Mouse (Mus musculus) retina, adult 2 months (tissue): ENCODE measurements at regions not wholly inside any gene's neighbourhood (a gene's known extent, or its start where the extent isn't known, plus 50 kb on each side); places are given as distances from the start of the nearest gene placed in this dataset.

Experiments
- DNase-seq: peaks from one replicate; pipeline ENCODE4 v3.0.0-alpha.2; 2012; ENCODE audit warnings: low read depth, low spot score

GRCm38 (mm10) chr5:101124941-101125453, 279.5 kb downstream of the Gpat3 start:
- no peak for DNase-seq

GRCm38 (mm10) chr5:101122914-101123313, 277.4 kb downstream of the Gpat3 start:
- DNase-seq = no peak

DNA sequence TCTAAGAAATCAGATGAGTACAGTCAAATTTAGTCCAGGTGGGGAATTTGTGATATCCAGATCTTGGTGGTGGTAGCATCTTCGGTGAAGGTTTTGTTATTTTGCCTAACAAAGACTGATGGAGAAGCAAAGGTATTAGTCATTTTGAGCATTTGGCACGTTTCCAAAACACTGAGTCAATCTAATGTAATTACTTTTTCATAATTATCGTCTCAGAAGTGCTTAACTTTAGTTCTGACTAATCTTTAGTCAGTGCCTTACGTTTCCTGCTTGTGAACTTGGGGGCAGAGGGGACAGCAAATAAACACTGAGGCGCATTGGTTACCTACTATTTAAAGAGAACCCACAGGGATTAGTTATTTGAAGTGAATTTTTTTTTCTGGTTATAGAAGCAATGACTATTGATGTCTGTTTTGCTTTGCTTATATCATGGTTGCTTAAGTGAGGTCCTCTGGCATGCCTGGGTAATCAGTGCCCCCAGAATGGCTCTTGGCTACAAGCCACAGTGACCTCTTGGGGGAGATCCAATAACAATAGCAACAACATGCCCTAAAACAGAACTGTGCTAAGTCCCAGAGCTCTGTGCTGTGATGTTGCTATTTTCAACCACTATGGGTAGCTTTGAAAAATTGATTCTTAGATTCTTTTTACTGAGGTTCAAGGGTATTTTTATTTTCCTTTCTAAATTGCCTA, 275.1 kb downstream of the Gpat3 start:
- DNase-seq = no peak

DNA sequence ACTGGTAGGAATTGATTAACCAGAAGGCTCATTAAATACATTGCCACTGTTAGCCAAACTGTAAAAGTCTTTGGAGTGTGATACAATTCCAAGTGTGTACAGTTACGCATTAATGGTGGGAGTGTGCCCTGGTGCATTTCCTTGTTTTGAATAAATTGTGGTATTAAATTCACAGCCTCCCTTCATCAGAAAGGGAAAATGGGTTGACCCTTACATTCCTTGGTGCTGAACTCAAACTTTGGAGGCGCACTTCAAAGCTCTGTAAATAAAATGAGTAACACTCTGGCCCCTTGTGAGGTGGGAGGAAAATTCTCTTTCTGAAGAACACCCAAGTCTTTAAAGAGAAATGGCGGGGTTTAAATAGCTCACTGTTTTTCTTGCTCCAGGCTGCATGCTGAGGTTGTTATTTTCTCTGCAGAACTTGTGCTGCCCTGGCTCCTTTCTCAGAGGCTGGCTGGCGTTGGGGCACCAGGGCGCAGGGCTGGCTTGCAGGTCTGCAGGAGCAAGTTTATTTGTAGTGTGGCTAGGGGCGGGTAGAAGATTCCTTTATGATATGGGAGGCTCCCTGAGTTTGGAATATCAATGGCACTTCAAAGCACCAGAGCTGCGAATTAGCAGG, 266.7 kb downstream of the Gpat3 start:
- no peak for DNase-seq

DNA sequence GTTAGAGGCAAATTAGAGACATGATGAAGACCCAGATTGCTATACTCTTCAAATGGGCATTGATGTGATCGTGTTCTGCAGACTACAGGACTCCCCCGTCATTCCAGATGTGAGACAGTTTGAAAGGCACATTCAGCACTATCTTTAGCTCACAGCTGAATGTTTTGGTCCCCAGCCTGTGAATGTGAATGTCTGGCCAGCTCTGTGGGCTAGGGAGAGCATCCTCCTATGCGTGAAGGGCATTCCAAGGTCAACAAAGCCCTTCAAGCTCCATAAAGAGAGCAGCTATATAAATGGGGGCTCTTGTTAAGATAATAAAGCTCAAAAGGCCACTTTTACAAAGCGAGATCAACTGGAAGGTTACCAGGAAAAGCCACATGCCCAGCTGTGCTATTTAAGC, 266.1 kb downstream of the Gpat3 start:
- no peak for DNase-seq

DNA sequence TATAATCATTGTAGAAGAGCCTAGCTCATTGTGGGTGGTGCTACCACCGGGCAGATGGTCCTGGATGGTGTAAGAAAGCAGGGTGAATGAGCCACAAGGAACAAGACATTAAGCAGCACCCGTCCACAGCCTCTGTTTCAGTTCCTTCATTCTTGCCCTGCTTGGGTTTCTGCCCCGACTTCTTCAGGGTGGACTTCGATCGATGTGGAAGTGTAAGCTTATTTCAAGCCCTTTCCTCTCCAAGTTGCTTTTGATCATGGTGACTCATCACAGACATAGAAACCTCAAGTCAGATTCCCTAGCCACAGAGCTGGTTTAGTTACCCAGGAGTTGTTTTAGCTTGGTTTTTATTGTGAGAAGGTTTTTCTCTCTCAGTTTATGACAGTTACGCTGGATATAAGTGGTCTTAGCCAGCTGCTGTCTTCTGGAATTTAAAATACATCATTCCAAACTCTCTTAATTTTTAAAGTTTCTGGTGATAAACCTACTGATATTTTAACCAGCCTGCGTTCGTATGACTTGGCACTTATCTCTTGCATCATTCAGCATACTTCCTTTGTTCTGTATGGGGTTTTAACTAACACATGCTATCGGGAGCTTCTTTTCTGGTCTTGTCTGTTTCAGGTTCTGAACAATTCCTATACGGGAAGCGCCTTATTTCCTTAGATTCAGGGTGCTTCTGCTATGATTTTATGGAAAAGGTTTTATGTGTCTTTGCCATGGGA, 255.6 kb downstream of the Gpat3 start:
- no peak for DNase-seq

DNA sequence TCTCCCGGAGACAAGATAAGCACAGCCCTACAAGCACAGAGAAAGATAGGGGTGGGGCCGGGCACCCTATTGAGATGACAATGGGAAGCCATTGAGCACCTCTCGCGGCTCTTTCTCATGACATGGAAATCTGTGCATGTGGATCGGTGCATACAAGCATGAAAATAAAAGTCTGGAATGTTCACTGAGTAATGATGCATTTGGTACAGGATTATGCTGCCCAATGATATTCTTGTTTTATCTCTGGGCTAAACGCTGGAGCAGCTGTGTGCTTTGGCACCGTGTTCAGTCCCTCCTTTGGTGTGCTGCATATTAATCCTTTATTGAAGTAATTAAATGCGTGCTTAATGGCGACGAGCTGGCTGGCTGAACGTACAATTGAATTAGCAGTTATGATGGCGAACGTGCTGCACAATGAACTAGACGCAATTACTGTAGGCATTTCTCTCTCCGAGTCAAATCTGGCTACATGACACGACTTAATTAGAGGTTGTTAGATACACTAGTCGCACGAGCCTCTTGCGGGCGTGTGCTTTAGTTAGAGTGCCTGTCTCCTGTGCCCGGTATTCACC, 245.6 kb downstream of the Gpat3 start:
- no peak for DNase-seq

DNA sequence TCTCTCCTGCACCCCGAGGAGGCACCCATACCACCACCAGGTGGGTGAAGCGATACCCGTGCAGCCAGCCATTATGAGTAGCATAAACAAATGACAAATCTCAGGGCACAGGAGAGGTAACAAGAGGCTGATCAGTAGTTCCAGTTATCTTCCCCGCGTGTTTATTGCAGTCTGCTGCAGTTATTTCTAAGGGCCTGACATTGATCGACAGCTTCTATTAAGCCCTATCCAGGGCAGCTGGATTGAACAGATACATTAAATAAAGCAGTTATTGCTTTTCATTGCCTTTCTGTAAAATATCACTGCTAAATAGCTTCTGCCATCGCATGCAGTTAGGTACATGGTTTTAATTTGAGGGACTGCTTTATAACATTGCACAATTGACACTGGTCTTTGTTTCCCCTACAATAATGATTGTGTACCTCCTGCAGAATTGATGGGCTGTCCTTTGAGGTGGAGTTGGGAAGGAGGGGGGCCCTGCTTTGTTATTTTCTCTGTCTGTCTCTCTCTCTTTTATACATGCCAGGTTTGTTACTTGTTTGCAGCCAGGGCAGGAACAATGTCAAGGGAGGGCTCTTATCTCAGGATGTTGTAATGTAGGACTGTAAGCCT, 245.0 kb downstream of the Gpat3 start:
- DNase-seq = no peak

DNA sequence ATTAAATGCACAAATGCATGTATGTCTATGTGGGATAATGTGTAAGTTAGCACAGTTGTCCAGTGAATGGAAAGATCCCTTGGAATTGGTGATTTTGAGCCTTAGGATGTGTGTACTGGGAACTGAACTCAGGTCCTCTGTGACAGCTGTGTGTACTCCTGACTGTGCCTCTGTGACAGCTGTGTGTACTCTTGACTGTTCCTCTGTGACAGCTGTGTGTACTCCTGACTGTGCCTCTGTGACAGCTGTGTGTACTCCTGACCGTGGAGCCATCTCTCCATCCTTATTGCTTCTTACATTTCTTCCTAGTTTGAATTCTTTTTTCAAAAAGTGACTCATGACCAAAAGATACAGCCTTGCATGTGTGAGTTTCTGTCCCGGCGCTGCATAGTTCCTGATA, 239.7 kb downstream of the Gpat3 start:
- no peak for DNase-seq

DNA sequence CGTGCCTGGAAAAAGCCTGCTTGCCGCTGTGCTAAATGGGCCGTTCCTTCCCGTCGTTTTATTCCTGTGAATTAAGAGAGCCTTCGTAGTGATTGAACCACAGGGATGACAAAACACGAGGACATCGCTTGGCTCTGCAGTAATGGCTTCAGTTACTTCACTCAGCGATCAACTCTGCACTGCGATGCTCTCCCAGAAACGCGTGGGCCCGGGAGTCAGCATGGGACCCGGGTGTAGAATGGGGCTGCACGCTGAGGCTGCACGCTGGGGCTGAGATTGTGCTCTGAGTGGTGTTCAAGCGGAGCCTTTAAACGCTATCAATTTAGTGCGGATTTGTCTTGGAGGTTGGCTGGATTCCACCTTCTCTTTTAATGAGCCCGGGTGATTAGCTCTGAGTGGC, 237.1 kb downstream of the Gpat3 start:
- DNase-seq = no peak

GRCm38 (mm10) chr5:101064308-101064707, 218.8 kb downstream of the Gpat3 start:
- no peak for DNase-seq

GRCm38 (mm10) chr5:101063254-101063653, 217.7 kb downstream of the Gpat3 start:
- no peak for DNase-seq

DNA sequence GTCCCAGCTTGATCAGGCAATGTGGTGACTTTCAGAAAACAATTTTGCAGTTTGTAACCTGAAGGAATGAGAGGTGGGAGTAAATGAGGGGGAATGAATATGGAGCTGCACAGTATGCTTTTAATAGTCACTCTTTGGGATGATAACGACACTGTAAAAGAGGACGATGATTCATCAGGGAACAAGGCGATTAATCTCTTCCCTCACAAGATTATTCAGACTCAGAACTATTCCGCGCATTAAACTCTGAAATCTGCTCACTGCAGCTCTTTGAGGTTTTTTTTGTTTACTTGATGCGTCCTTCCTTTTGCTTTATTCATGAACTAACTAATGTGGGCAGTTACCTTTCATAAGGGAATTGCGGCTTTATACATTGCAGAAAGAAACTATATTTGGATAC, 206.1 kb downstream of the Gpat3 start:
- no peak for DNase-seq

GRCm38 (mm10) chr5:101040488-101040887, 195.0 kb downstream of the Gpat3 start:
- DNase-seq = no peak

- no peak for DNase-seq
Measured at GRCm38 (mm10) chr5:101032968-101033367, 187.5 kb downstream of the Gpat3 start.

DNA sequence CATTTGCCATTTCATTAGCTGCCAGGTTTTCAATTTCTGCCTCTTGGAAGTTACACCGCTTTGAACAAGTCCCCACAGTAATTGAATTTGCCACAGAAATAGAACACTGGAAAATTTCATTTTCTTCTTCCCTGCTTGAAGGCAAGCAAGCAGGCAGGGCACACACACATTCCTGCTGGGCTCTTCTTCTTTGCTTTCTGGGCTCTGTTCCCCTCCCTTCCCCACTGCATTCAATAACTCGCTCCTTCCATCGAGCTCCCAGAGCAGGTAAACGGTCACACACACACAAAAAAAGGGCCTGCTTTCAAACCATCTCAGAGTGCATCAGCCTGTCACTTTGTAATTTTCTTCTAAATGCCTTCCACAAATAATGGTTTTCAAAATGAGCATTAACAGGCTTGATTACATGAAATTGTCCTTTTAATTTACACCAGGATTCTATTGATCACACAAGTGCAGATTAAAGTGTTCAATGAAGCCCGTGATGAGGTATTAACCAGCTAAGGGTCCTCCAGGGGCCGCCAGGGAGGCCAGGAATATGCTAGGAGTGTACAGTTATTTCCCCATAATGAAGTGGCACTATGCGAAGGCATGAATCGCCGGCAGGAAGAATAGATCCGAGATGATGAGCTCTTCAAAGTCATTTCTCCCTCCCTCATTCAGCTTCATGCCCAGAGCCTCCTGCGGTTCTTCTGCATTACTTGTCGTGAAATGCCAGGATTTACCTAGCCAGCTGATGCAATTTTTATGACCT, 186.8 kb downstream of the Gpat3 start:
- DNase-seq = no peak

- DNase-seq = no peak
Measured at GRCm38 (mm10) chr5:101024796-101025195, 179.3 kb downstream of the Gpat3 start.

- no peak for DNase-seq
Measured at GRCm38 (mm10) chr5:101023784-101024183, 178.3 kb downstream of the Gpat3 start.

GRCm38 (mm10) chr5:101020784-101021183, 175.3 kb downstream of the Gpat3 start:
- DNase-seq = peak; percentile 20

DNA sequence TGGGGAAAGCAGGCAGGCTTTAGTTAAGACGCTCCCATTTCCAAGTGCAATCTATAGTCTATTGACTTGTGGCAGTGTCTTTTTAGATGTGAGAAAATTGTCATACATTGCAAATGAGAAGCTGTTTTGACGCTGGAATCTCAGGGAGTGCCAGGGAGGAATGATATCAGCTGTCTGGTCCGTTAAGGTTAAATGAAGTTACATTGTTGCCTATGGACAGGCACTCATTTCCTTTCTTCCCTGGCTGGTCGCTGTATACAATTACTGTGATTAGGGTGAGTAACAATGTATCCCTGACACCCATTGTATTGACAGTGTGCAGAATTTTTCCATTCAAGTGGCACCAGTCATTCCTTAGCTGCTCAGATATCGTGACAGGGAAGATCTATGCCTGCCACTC, 168.3 kb downstream of the Gpat3 start:
- no peak for DNase-seq

DNA sequence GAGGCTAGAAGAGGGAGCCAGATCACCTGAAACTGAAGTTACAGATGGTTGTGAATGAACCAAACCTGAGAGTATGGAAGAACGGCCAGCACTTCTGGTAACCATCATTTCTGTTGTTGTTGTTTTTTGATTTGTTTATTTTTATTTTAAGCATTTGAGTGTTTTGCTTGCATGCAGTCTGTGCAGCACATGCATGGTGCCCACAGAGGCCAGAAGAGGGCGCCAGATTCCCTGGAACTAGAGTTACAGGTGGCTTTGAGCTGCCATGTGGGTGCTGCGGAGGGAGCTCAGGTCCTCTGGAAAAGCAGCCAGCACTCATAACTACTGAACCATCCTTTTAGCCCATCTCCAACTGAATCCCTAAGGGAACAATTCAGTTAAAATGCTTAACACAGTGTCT, 159.7 kb downstream of the Gpat3 start:
- no peak for DNase-seq
